Mouse (Mus musculus): ENCODE results near the gene Mamstr.

Gene Mamstr

DNA sequence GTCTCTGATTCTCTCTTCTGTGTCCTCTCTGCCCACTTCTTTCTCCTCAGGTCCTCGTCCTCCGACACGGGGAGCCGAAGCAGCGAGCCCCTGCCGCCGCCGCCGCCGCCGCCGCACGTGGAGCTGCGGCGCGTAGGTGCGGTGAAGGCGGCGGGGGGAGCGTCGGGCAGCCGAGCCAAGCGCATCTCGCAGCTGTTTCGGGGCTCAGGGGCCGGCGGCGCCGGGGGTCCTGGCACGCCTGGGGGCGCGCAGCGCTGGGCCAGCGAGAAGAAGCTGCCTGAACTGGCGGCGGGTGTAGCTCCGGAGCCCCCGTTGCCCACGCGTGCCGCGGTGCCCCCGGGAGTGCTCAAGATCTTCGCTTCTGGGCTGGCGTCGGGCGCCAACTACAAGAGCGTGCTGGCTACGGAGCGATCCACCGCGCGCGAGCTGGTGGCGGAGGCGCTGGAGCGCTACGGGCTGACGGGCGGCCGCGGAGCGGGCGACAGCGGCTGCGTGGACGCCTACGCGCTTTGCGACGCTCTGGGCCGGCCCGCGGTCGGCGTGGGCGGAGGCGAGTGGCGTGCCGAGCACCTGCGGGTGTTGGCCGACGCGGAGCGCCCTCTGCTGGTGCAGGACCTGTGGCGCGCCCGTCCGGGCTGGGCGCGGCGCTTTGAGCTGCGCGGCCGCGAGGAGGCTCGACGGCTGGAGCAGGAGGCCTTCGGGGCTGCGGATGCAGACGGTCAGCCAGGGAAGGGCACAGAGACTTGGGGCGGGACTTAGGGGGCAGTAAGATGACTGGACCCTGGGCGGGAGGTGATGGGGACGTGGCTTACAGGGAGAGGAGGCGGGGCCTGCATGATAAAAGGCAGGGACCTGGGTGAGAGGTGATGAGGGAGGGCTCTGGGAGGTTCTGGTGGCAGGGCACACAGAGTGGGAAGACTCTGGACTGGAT is 11.1 kb upstream of the Mamstr start:
- no peak for DNase-seq (ENCODE audit: low read depth, low spot score)

GRCm38 (mm10) chr7:45630064-45630907 is 9.5 kb upstream of the Mamstr start:
- DNase-seq (ENCODE audit: low read depth, low spot score): no peak

DNA sequence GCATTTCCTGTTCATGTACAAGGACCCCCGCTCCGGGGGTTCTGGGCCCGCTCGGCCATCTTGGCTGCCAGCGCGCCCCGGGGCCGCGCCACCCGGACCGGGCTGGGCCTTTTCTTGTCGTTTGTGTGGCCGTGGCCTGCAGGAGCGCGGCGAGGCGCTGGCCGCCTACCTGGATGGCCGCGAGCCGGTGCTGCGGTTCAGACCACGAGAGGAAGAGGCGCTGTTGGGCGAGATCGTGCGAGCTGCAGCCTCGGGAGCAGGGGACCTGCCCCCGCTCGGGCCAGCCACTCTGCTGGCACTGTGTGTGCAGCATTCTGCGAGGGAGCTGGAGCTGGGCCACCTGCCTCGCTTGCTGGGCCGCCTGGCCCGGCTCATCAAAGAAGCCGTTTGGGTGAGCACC is 7.3 kb upstream of the Mamstr start:
- DNase-seq (ENCODE audit: low read depth, low spot score): no peak

DNA sequence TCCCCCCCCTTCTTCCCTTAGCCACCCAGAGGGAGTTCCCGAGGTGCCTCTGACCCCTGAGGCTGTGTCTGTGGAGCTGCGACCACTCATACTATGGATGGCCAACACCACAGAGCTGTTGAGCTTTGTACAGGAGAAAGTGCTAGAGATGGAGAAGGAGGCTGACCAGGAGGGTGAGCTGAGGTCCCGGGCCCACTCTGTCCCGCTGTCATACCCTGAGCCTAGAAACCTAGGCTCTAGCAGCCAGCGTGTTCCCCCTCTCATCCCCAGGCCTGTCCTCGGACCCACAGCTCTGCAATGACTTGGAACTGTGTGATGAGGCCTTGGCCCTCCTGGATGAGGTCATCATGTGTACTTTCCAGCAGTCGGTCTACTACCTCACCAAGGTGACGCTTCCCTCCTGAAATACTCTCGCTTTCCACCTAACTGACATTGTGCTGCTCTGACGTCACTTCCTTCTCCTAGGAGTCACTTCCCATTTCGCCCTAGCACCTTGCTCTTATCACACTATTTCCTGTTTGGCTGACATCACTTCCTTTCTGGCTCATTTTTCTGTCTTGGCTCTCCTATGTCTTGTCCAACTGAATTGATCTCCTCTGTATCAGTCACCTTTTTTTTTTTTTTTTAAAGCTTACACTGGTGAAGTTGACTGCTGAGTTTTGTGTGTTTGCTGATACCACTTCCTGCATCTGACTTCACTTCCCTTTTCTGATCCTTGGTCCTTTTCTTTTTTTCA is 4.7 kb upstream of the Mamstr start:
- DNase-seq (ENCODE audit: low read depth, low spot score): no peak

DNA sequence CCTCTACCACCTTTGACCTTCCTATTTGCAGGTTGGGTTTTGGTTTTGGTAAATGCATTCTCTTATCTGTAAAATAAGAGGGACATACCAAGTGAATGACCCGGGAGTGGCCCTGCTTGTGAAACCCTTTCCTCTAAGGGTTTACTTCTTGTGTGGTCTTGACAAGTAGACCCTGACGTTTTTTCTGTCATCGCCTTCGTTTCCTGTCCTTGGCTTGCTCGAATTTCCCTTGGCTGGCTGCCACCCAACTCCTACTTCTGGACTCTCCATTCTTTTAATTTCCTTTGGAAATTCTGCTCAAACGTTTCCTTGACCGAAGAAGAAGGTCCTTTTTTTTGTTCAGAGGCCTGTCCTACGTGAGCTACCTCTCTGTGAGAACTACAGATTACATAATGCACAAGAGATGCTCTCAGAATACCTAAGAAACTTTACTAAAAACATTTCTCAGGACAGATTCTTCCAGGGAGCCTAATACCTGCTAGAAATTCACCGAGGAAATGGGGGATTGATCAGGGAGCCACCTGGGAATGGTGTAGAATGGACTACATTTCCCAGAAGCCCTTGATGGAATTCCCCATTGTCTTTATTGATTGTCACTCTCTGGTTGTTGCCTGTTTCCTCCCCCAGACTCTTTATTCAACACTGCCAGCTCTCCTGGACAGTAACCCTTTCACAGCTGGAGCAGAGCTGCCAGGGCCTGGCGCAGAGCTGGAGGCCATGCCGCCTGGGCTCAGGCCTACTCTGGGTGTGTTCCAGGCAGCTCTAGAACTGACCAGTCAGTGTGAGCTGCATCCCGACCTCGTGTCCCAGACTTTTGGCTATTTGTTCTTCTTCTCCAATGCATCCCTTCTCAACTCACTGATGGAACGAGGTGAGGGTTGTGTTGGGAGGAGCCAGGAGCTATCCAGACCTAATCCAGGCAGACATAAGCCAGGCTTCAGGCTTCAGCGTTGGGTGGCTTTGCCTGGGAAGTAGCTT is 3.8 kb upstream of the Mamstr start:
- DNase-seq (ENCODE audit: low read depth, low spot score): no peak

- no peak for DNase-seq (ENCODE audit: low read depth, low spot score)
Observed at GRCm38 (mm10) chr7:45637710-45638109, 2.1 kb upstream of the Mamstr start.

DNA sequence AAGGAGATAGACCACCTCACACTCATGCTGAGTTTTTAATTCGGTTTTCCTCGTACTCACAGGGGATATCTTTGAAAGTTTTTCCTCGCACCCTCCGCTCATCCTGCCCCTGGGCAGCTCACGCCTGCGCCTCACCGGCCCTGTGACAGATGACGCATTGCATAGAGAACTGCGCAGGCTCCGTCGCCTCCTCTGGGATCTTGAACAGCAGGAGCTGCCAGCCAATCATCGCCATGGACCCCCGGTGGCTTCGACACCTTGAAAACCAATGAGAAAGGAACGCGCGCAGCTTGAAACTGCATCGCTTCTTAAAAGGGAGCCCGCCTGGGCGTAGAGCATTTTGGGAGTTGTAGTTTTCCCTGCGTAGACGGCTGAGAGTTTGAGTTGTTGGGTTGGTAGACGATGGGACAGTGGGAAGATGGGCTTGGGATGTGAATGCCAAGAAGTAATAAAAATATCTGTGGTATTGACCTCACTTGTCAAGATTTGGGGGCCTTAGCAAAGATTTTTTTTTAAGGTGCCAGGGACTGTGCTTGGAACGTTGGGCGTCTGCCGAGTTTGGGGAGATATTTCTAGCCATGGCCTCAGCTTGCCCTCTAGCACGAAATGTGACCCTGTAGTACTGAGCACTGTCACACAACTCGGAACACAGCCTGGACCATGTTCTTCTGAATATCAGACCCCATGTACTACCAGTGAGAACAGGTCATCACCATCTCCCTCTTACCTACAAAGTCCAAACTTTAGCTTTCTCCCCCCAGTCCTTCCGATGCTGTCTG is 965 bp upstream of the Mamstr start:
- peak; percentile 83 for DNase-seq (ENCODE audit: low read depth, low spot score)

DNA sequence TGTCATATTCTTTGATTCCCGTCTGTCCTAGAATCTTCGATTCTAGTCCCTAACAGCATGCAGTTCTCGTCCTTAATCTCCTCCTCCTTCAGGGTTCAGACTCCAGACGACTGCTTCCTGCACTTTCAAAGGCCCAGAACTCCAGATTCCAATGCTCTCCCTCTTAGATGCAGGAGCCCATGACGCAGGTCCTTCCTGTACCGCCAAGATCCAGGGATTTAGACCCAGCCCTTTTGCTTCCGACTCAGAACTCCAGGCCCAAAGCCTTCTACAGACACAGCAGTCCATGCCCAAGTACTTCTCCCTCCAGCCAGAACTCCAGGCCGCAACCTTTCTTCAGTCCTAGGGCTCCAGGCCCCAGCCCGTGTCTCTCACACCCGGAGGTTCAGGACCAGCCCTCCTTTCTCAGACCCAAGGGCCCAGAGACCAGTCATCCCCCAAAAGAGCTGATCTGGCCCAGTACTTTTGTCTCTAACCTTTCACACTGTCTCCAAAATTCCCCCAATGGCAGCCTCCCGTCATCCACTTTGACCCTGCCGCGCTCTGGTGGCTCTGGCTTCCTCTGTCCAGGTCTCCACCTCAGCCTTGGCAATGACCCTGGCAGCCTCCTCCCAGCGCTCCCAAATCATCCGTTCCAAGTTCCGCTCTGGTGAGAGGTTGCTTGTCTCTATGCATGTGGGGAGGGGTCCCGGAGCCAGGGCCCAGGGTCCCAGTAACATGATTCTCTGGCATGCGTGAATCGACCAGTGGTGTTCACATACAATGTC is 597 bp downstream of the Mamstr start:
- no peak for DNase-seq (ENCODE audit: low read depth, low spot score)

DNA sequence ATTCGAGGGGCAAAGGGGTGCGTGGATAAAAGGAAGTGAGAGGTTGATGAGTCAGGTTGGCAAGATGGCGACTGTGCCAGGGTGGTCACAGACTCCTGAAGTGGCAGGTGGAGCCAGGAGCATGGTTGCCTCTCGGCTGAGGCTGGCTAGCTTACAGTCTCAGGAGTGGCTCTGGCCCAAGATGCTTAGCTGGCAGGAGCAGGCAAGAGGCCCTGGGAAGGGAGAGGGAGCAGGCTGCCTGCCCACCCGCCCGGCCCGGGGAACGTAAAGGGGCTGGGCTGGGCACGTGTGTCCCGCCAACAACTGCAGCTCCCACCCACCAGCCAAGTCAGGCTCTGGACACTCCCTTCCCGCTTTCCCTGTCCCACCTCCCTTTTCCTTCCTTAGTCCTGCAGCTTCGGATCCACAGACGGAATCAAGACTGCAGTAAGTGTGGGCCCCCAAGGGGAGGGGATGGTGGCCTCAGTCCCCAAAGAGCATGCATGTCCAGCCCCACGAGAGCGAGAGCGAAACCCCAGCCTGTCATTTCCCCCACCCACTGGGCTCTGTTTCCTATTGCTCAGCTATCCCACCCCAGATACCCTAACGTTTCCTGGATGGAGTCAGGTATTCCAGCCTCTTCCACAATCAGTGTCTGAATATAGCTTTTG is 1.7 kb downstream of the Mamstr start:
- DNase-seq (ENCODE audit: low read depth, low spot score): no peak

- DNase-seq (ENCODE audit: low read depth, low spot score): no peak
Observed at GRCm38 (mm10) chr7:45642083-45642482, 2.3 kb downstream of the Mamstr start.

DNA sequence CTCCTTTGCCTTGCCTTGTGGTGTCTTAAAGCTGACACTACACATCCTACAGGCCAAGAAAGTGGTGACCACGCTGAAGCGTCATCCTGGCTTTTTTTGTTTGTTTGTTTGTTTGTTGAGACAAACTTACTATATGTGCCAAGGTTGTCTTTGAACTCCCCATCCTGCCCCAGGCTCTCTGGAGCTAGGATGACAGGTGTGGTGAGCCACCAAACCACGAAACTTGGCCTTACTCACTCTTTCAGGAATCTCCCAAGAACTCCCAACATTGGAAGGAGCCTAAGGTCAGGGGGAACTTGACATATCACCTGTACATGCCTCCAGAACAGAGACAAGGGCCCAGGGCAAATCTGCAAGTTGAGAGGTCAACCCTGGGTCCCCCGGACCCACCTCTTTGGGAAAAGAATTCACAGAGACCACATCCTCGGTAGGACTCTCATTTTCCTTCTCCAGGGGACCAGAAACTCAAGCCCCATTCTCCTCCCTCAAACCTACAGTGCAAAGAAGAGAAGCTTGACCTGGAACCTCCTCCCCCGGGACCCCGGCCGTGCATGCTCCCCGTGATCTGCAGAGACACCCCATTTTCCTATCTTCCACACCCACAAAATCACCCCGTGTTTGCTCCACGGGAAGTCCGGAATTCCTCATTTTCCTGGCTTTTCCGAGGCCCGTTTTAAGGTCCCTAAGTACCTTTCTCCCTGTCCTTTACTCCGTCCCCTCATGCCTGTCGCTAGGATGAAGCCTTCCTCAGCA is 2.9 kb downstream of the Mamstr start:
- DNase-seq (ENCODE audit: low read depth, low spot score): no peak

- peak; percentile 78 for DNase-seq (ENCODE audit: low read depth, low spot score)
Observed at GRCm38 (mm10) chr7:45643441-45644178, 3.8 kb downstream of the Mamstr start.

DNA sequence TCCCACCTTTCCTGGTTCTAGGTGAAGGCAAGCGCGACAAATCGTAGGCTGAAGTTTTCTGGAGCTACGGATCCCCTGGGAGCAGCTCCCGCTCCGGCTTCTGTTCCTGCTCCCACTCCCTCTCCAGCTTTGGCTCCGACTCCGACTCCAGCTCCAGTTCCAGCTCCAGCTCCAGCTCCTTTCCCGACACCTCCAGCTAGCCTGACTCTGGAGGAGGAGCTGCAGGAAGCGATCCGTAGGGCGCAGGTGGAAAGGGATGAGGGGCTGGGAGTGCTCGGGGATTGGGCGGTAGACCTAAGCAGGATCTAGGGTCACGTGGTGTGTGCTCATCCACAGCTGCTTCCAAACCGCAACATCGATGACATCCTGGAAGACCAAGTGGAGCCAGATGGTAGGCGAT is 4.4 kb downstream of the Mamstr start:
- no peak for DNase-seq (ENCODE audit: low read depth, low spot score)

- DNase-seq (ENCODE audit: low read depth, low spot score): no peak
Observed at GRCm38 (mm10) chr7:45644872-45645590, 5.3 kb downstream of the Mamstr start.

DNA sequence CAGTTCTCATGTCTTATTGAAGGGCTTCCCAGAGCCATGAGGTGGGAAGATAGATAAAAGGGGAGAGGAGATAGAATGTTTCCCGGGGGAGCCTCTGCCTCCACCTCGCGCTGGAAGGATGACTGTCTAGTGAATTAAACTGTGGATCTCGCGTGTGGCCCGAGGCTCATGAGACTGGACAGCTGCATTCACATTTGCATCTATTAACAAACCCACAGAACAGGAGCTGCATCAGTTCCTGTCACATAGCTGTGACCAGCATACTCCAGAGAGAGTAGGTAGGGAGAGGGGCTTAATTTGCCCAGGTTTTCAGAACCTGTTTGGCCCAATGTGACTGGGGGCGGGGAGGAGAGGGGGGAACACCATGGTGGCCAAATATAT is 5.8 kb downstream of the Mamstr start:
- DNase-seq (ENCODE audit: low read depth, low spot score): no peak

GRCm38 (mm10) chr7:45646671-45647070 is 6.9 kb downstream of the Mamstr start:
- DNase-seq (ENCODE audit: low read depth, low spot score): no peak

DNA sequence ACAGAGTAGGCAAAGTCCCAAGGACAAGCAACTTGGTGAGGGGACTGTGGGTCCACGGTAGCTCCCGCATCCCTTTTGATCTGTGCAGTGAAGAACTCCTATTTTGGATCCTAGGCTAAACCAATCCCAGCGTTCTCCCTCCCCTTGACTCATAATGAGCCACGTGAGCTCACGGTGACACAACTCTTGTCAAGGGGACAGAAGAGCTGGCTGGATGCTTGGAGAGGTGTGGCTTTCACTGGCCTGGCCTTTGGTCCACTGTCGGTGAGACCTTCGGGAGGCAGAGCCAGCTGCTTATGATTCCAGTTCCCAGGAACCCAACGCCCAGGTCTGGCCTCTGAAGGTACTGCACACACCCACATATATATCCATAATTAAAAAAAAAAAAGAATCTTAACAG is 9.6 kb downstream of the Mamstr start:
- no peak for DNase-seq (ENCODE audit: low read depth, low spot score)

All from 3T3-L1 (cell line).